Mouse (Mus musculus) G1E (cell line): ENCODE results near the gene Rad54l2. TPM values are rescaled to one million over a fixed set of nuclear protein-coding genes. Genes with fewer than 3 reads are reported as not detected.

Experiments
- ATAC-seq: 2 replicates; pipeline ENCODE4 v1.8.0; 2016; ENCODE audit warnings: mild to moderate bottlenecking; ENCODE audit not compliant: insufficient number of reproducible peaks, poor library complexity, low FRiP score, severe bottlenecking; ENCODE audit errors: extremely low read depth
- DNase-seq: peaks from one replicate; pipeline ENCODE4 v3.0.0; 2012; ENCODE audit warnings: low spot score
- H3K27me3 ChIP-seq: 2 replicates; pipeline ENCODE4 v1.6.1; 2012; ENCODE audit warnings: mild to moderate bottlenecking, low read length, inconsistent platforms; ENCODE audit not compliant: insufficient read depth
- H3K36me3 ChIP-seq: replicated peaks from 2 replicates; pipeline ENCODE3; 2012; ENCODE audit warnings: mild to moderate bottlenecking, inconsistent platforms
- H3K4me1 ChIP-seq: 2 replicates; pipeline ENCODE4 v1.6.1; 2012; ENCODE audit warnings: low read depth, low read length, inconsistent platforms, mixed read lengths; ENCODE audit not compliant: insufficient read depth
- H3K4me3 ChIP-seq: 2 replicates; pipeline ENCODE4 v1.5.1; 2012; ENCODE audit warnings: low read depth, mild to moderate bottlenecking, inconsistent platforms, low read length, moderate library complexity, mixed read lengths
- H3K9me3 ChIP-seq: replicated peaks from 2 replicates; pipeline ENCODE4 v1.6.1; 2012; ENCODE audit warnings: inconsistent platforms
- CTCF ChIP-seq: IDR thresholded peaks from 2 replicates; pipeline ENCODE4 v1.5.1; 2012; ENCODE audit warnings: low read depth, low read length, inconsistent platforms, mixed read lengths
- GATA1 ChIP-seq: IDR thresholded peaks from 2 replicates; pipeline ENCODE4 v1.6.1; 2012; ENCODE audit warnings: borderline replicate concordance, low read length, inconsistent platforms, mixed read lengths
- GATA2 ChIP-seq: IDR thresholded peaks from 2 replicates; pipeline ENCODE4 v1.6.1; 2012; ENCODE audit warnings: low read depth, low read length, inconsistent platforms, borderline replicate concordance
- POLR2AphosphoS5 ChIP-seq: IDR thresholded peaks from 2 replicates; pipeline ENCODE4 v1.6.1; 2012; ENCODE audit warnings: low read depth, low read length, inconsistent platforms; ENCODE audit not compliant: insufficient replicate concordance
- TAL1 ChIP-seq: conservative IDR thresholded peaks from 2 replicates; pipeline ENCODE4 v1.6.1; 2012; ENCODE audit warnings: low read depth, low read length, inconsistent platforms, mixed read lengths
- polyA plus RNA-seq: library from polyadenylated mRNA; stranded (reverse); fragments of >175 nt; gene quantifications from 2 replicates; pipeline ENCODE4 v1.2.3, GENCODE M21; 2012
- total RNA-seq, 2 experiments: library from RNA; stranded (forward) in 1 of 2; stranded (reverse) in 1 of 2; fragments of 200-1000 nt in 1 of 2; fragments of >200 nt in 1 of 2; fragmentation: Nextera tagmentation in 1 of 2; gene quantifications; 2 replicates each; pipeline ENCODE4 v1.2.3; 2014 to 2017

The Rad54l2 gene
- total and polyA plus RNA-seq, 3 experiments, result 8.7 to 28.8 (median 13.8) TPM

DNA sequence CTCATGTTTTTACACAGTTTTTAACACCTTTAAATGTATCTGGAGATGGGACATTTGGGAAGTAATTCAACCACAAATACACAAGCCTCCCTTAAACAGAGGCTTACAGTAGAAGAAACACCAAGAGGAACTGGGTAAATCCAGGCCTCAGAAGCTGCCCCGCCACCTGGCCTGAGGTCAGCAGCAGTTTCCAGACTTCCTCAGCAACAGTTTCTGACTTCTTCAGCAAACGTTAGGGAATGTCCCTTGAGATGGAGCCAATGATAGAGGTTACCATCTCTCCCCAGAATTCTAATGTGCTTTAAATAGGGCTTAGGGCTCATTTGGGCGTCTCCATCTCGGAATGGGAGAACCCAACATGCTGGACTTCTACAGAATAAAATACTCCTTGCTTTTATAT lies 10.7 kb downstream of the Rad54l2 start:
- Histone ChIP-seq H3K36me3 (peaks cover 28% of the 10 kb centered on the region), H3K4me3 (no peak overlapping the region), H3K4me1 (peaks cover 13% of the 10 kb centered on the region), H3K9me3 (no peaks in the 10 kb centered on the region), H3K27me3 (no peaks in the 10 kb centered on the region)
- no peak for DNase-seq
- TF ChIP-seq TAL1, result no peak
- no peak for TF ChIP-seq CTCF
- no peak for TF ChIP-seq POLR2AphosphoS5
- TF ChIP-seq GATA2, result no peak
- TF ChIP-seq GATA1, result no peak
- ATAC-seq, result no peak

DNA sequence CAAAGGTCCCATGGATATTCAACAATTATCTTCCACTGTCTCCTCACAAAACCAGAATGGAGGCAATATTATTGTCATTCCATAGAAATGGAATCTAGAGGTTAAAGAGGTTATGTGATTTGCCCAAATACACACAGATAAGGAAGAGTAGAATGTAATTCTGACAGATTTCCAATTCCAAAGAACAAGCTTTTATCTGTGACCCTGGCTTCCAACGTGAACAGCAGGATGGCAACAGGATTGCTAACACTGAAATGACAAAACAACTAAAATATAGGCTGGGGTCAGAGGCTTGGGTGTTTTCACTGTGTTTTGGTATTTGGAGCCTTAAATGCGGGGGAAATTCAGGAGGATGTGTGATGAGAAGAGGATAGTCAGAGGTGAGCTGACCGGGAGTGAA lies 11.6 kb downstream of the Rad54l2 start:
- Histone ChIP-seq H3K9me3 (no peaks in the 10 kb centered on the region), H3K27me3 (no peaks in the 10 kb centered on the region), H3K4me1 (peaks cover 18% of the 10 kb centered on the region), H3K4me3 (no peak overlapping the region), H3K36me3 (peaks cover 24% of the 10 kb centered on the region)
- TF ChIP-seq GATA1 (no peak), GATA2 (no peak), POLR2AphosphoS5 (no peak), CTCF (no peak), TAL1 (no peak)
- DNase-seq (no peak), ATAC-seq (no peak)

GRCm38 (mm10) chr9:106776116-106776515 lies 12.9 kb downstream of the Rad54l2 start:
- no peak overlapping the region for H3K4me3 ChIP-seq
- DNase-seq (no peak), ATAC-seq (no peak)
- H3K4me1 ChIP-seq, result peaks cover 25% of the 10 kb centered on the region
- TF ChIP-seq CTCF (no peak), GATA1 (no peak), POLR2AphosphoS5 (no peak), TAL1 (no peak), GATA2 (no peak)
- no peaks in the 10 kb centered on the region for H3K9me3 ChIP-seq
- H3K36me3 ChIP-seq, result peaks cover 24% of the 10 kb centered on the region
- H3K27me3 ChIP-seq, result no peaks in the 10 kb centered on the region

- DNase-seq, result no peak
- Histone ChIP-seq H3K9me3 (no peaks in the 10 kb centered on the region), H3K36me3 (peaks cover 15% of the 10 kb centered on the region), H3K4me3 (no peak overlapping the region), H3K27me3 (no peaks in the 10 kb centered on the region), H3K4me1 (peaks cover 28% of the 10 kb centered on the region)
- no peak for ATAC-seq
- no peak for TF ChIP-seq GATA2
- no peak for TF ChIP-seq POLR2AphosphoS5
- TF ChIP-seq CTCF, result no peak
- no peak for TF ChIP-seq TAL1
- TF ChIP-seq GATA1, result no peak
Measured at GRCm38 (mm10) chr9:106771770-106772169, 17.2 kb downstream of the Rad54l2 start.

- no peaks in the 10 kb centered on the region for H3K27me3 ChIP-seq
- ATAC-seq (no peak), DNase-seq (no peak)
- H3K9me3 ChIP-seq, result no peaks in the 10 kb centered on the region
- TF ChIP-seq GATA2, result no peak
- TF ChIP-seq CTCF, result no peak
- no peak for TF ChIP-seq GATA1
- TF ChIP-seq TAL1, result no peak
- no peak for TF ChIP-seq POLR2AphosphoS5
- peaks cover 16% of the 10 kb centered on the region for H3K36me3 ChIP-seq
- H3K4me1 ChIP-seq, result peaks cover 28% of the 10 kb centered on the region
- no peak overlapping the region for H3K4me3 ChIP-seq
Measured at GRCm38 (mm10) chr9:106770216-106770615, 18.8 kb downstream of the Rad54l2 start.

GRCm38 (mm10) chr9:106769781-106770180 lies 19.2 kb downstream of the Rad54l2 start:
- Histone ChIP-seq H3K4me3 (no peak overlapping the region), H3K36me3 (peaks cover 19% of the 10 kb centered on the region), H3K9me3 (no peaks in the 10 kb centered on the region), H3K4me1 (peaks cover 28% of the 10 kb centered on the region), H3K27me3 (no peaks in the 10 kb centered on the region)
- no peak for DNase-seq
- no peak for ATAC-seq
- TF ChIP-seq TAL1, result no peak
- TF ChIP-seq CTCF, result no peak
- TF ChIP-seq POLR2AphosphoS5, result no peak
- TF ChIP-seq GATA1, result no peak
- TF ChIP-seq GATA2, result no peak

- Histone ChIP-seq H3K9me3 (no peaks in the 10 kb centered on the region), H3K36me3 (peaks cover 59% of the 10 kb centered on the region), H3K27me3 (no peaks in the 10 kb centered on the region), H3K4me3 (no peak overlapping the region), H3K4me1 (peaks cover 5% of the 10 kb centered on the region; the same call in 1 of the 2 replicates)
- no peak for TF ChIP-seq GATA2
- no peak for TF ChIP-seq TAL1
- no peak for TF ChIP-seq CTCF
- no peak for TF ChIP-seq POLR2AphosphoS5
- TF ChIP-seq GATA1, result no peak
- DNase-seq (no peak), ATAC-seq (no peak)
Measured at GRCm38 (mm10) chr9:106756421-106756820, 32.6 kb downstream of the Rad54l2 start.

DNA sequence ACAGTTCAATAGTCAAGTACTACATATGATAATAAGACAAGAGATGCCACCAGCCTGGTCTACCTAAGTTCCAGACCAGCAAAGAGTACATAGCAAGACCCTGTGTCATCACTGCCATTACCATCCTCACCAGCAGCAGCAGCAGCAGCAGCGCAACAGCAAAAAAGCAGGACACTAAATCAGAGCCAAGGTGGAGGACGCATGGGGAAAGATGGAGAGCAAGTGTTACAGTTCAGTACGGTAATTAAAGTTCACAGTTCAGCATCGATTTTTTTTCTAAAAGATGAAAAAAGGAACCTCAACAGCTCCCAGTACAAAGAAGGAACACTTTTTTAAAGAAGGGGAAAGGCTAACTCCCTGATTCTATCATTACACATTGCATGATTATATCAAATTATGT lies 33.2 kb downstream of the Rad54l2 start:
- no peak for ATAC-seq
- TF ChIP-seq GATA1 (no peak), CTCF (no peak), GATA2 (no peak), POLR2AphosphoS5 (no peak), TAL1 (no peak)

More for the DNA sequence above, 33.2 kb downstream of the Rad54l2 start:
- no peak for DNase-seq
- H3K36me3 ChIP-seq, result peaks cover 59% of the 10 kb centered on the region
- peaks cover 5% of the 10 kb centered on the region; the same call in 1 of the 2 replicates for H3K4me1 ChIP-seq
- H3K4me3 ChIP-seq, result no peak overlapping the region
- H3K9me3 ChIP-seq, result no peaks in the 10 kb centered on the region
- H3K27me3 ChIP-seq, result no peaks in the 10 kb centered on the region
